Mouse (Mus musculus) neutrophil, adult 5-6 weeks (primary cell): ENCODE results near the gene Samd14. TPM values are rescaled to one million over a fixed set of nuclear protein-coding genes. Genes with fewer than 3 reads are reported as not detected.
"Not testable (repeated sequence)": the region's sequence is repeated elsewhere in the genome, so short reads cannot be mapped to it uniquely, and the experiment has no call there.

Experiments
- ATAC-seq: fragments of 151-379, 151-347 bp; 2 replicates; pipeline ENCODE4 v1.8.0; 2017; ENCODE audit warnings: mild to moderate bottlenecking, moderate TSS enrichment; ENCODE audit not compliant: insufficient number of reproducible peaks, poor library complexity, low FRiP score, severe bottlenecking; ENCODE audit errors: extremely low read depth
- total RNA-seq: library from RNA; stranded (forward); fragments of 200-1000 nt; gene quantifications from 2 replicates; pipeline ENCODE4 v1.2.3, GENCODE M21; 2017

The Samd14 gene
- total RNA-seq, 1 experiment from 2014 or later = 0.81 TPM

DNA sequence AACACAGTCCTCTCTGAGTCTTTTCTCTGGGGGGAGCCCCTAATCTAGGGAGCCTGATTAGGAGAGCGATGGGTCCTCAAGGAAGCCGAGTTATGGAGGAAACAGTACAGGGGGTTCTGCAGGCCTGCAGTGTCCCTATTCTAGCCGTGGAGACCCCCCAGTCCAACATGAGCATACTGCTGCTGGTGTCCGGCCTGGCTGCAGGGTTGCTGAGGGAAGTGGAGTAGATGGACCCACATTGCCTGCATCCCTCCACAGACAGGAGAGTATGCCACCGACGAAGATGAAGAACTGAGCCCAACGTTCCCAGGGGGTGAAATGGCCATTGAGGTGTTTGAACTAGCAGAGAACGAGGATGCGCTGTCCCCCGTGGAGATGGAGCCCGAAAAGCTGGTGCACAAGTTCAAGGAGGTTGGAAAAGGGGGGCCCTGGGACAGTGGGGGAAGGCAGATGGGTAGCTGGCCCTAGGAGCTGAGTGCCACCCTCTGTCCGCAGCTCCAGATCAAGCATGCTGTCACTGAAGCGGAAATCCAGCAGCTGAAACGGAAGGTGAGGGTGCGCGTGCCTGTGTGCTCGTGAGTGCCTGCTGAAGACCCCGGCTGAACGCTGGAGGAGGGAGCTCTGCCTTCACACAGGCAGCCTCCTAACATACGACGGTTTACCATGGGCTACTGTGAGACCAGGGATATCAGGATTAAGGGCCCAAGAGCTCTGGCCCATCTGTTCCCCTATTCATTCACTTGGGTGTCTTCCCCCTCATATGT lies 7.9 kb upstream of the Samd14 start:
- no peak for ATAC-seq

DNA sequence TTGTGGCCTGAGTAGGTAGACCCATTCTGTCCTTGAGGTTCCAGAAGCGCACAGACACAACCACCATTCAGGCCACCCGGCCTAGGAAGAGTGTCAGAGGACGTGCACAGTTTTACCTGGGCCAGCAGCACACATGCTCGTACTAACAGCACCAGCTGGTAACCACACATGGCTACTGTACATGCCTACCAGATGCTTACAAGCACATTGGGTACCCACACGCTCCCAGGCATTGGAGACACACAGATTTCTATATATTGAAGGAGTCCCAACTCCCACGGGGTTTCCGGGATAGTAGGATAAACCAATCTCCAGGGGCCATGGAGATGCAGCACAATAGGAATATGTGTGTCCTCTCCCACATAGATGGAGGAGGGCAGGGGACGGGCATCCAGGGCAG lies 7.0 kb upstream of the Samd14 start:
- ATAC-seq = no peak

DNA sequence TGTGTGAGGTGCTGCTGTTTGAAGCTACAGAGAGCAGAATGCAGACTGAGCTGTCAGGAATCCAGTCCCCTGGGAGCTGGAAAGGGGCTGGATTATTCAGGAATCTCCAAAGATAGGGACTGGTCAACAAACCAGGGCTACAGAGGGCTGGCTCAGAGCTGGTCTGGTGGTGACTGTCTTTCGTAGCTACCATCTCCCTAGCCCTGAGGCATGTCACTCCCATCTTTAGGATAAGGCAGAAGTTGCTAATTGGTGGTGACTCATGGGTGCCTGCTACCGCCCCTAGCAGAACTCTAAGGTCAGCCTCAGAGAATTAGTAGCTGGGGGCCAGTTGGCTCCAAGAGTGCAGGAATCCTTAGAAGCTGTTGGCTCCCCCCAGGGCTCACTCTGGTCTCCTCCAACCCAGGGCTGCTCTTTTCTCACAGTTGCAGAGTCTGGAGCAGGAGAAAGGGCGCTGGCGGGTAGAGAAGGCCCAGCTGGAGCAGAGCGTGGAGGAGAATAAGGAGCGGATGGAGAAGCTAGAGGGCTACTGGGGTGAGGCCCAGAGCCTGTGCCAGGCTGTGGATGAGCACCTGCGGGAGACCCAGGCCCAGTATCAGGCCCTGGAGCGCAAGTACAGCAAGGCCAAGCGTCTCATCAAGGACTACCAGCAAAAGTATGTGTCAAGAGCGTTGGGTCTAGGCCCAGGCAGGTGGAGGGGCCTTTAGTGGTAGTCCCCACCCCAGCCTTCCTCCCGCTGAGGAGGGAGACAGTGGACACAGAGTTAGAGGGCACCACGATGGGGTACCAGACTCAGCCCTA lies 5.3 kb upstream of the Samd14 start:
- ATAC-seq = no peak

DNA sequence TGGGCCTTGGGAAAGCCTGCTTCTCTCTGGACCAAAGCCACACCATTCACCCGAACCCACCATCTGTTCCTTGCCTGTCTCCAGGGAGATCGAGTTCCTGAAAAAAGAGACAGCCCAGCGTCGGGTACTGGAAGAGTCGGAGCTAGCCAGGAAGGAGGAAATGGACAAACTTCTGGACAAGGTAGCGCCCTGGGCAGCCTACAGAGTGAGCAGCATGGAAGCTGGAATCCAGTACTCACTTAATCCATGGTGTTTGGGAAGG lies 4.8 kb upstream of the Samd14 start:
- ATAC-seq = no peak

DNA sequence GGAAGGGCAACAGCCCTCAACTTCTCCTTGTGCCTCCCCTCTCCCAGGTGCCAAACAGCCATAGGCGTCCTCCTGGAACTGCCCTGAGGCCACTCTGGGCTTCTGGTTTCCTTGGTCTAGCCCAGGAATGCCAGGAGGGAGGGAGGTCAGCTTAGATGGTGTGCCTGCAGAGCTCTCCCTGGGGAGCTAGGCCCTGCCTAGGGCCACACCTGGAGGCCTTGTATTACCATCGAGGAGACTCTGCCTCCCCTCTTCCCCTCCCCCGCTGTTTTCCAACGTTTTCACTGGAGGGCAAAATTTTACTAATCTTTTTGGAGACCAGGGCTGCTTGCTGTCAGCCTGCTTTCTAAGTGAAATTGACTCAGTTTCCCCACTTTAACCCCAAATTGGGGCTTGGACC lies 3.6 kb upstream of the Samd14 start:
- ATAC-seq = no peak

DNA sequence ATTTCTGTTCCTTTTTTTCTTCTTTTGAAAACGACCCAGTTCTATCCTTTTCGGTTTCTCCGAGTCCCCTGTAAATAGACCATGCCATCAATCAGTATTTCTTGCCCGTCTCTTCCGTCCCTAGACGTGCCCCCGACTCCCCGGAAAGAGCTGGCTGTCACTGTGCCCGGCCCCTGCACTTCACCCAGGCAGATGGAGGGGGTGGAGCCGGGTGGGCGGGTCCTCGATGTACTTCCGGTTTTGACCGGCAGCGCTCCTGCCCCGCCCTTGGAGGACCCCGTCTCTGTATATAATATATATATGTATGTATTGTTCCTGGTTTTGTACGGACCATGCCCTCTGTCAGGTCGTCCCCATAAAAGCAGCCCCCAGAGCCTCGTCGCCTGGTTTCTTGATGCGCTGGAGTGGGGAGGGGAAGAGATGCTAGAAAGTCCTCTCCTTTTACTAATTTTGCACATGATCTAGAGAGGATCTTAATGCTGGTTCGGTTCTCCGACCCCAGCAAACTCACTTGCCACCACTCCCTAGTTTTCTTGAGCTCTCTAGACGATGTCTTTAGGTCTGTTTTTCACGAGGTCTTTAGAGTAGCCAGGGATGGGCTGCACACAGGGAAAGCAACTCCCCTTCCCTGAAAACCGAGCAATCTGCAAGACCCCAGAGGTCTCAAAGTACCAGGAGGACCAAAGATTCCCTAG lies 3.0 kb upstream of the Samd14 start:
- ATAC-seq = peak; percentile 51

DNA sequence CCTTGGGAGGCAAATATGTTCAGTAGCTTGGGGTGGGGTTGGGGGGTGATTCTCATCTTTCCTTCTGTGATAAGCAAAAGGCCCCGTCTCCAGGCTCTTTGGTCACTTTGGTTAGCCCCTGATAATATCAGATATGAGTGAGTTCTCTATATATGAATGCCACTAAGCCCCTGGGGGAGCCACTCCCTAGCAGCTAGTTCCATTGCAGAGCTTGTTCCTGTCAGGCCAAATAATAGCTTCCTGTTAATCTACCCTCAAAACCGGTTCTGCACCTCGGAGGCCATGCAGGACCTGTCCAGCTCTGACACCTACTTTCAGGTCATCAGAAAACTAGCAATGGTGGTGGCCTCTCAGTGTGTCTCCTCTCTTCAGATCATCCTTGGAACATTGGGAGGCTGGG lies 2.3 kb upstream of the Samd14 start:
- no peak for ATAC-seq

DNA sequence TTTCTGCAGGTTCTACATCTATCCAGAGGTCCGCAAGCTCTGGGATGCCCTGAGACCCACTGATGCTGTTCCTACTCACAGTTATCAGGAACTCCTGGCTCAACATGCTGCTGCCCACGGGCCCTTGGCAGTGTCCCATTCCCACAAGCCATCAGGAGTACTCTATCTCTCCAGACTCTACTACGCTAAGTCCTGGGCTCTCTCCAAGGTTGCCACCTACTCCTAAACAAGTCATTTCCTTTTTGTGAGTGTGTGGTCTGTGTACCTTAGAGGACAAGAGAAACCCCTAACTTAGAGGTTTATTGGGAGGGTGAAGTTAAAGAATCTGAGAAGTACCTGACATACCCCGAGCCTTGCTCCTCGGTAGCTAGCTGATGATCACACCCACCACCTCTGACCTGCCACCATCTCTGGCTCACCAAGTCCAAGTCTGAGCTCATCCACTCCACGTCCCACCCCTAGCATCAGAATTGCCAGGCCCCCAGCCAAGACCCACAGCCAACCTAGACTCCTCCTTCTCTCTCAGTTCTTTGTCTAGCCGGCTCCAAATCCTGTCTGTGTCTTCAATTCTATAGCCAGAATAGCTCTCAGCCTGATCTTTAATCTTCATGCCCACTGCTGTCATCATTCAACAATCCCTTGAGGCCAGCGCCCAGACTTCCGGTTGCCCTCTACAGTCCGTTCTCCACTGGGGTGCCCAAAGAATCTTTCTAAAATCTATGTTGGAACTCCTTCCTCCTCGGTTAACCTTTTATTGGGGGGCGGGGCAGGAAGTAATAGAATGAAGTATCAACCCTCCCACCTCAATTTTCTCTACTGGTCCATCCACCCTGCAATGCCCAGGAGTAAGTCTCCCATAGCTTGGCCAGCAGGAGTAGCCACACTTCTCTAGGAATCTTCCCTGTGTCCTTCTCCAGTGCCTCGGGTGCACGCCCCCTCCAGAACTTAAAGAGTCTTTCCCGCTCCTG lies 734 bp upstream of the Samd14 start:
- ATAC-seq = no peak

DNA sequence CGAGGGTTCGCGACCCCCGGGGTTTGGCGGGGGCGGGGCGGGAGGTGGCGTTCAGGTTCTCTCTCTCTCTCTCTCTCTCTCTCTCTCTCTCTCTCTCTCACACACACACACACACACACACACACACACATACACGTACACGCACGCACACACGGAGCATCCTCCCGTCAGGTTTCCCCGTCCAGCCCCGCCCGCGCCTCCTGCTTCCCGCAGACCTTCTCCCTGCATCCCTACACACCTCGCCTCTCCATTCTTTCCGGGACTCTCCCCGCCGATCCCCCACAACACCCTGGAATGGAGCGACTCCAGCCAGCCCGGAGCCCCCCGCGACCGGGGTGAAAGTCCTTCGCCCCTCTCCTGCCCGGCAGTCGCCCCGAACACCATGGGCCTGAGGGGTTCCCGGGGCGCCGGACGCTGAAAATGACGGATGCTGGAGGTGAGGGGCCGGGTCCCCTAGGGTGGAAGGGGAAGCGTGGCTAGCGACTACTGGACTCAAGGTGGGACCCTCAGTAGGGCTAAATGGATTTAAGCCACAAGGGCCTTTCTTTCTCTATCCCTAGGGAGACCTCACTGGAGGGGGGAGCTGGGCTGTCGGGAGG lies 561 bp downstream of the Samd14 start:
- no peak for ATAC-seq

DNA sequence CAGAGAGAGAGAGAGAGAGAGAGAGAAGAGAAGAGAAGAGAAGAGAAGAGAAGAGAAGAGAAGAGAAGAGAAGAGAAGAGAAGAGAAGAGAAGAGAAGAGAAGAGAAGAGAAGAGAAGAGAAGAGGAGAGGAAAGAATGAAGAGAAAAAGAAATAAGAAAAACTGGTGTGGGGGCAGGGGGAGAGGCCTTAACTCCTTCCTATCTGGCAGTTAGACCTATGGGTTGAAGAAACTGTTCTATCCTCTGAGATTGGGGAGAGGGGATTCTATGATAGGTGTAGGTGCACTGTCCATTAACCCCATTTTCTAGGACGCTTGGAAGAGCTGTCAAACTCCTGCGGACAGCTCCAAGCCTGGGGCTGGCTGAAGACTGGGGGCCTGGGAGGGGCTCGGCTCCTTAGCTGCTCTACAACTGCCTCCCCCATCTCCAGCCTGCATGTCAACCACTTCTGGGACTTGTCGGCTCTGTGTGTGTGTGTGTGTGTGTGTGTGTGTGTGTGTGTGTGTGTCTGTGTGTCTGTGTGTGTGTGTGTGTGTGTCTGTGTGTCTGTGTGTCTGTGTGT lies 1.2 kb downstream of the Samd14 start:
- not testable (repeated sequence) for ATAC-seq

DNA sequence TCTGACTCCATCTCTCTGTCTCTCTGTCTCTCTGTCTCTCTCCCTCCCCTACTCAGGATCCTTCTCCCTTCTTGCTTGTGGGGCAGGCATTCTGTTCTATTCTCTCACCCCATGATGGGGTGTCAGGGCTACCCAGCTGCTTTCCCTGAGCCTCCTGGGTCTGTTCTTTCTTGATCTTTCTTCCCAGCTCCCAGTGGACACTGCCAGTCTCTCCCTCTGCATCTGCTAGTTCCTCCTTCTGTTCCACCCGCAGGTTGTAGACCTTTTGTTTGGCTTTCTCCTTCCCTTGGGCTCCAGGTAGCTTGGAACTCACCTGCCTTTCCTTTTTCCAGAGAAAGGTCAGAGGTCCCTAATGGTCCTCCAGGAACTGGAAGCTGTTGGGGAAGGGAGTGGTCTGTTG lies 1.7 kb downstream of the Samd14 start:
- no peak for ATAC-seq

DNA sequence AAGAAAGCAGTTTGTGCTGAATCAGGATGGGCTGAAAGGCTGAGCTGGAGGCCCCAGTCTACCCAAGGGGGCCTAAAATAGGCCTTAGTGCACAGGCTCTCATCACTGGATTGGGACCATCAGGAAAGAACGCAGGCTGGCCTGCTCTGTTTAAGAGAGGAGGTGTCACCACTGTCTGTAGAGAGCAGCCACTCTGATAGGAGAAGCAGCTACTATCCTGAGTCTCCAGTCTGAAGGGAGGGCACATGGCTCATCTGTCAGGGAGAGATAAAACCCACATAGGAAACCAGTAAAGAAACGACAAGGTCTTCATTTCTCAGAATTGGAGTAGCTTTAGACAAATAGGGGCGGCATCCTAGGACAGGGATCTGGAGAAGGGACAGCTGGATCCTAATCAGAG lies 2.4 kb downstream of the Samd14 start:
- ATAC-seq = no peak

DNA sequence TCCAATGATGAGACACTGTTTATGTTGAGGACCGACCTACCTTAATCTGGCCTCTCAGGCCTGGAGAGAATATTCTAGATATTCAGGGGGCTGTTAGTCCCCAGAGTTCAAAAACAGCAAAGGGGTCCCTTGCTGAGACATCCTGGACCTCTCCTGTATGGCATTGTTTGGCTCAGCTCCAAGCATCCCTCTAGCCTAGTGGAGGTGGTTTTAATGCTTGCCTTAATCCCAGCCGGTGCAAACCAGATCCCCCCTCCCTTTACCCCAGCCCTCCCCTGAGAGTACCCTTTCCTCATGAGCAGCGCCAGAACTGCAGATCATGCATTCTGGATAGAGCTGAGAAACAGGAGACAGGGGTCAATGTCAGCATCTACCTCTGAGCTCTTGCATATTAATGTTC lies 2.8 kb downstream of the Samd14 start:
- no peak for ATAC-seq

DNA sequence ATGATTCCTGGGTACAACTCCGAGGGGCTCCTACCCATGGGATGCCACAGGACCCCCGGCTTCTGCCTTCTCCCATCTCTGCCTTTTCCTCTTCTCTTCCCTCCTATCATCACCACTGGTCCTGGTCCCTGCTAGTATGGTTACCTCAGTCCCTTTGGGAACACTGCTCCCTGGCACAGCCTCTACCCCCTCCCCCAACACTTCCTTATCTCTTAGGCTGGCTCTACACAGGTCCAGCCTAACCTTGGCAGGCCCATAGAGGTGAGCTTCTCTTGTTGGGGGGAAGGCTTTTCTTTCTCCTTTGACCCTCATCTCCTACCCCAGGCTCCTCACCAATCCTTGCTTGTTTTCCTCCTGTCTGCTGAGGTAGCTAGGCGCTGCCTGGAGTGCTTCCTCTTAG lies 5.8 kb downstream of the Samd14 start:
- no peak for ATAC-seq

DNA sequence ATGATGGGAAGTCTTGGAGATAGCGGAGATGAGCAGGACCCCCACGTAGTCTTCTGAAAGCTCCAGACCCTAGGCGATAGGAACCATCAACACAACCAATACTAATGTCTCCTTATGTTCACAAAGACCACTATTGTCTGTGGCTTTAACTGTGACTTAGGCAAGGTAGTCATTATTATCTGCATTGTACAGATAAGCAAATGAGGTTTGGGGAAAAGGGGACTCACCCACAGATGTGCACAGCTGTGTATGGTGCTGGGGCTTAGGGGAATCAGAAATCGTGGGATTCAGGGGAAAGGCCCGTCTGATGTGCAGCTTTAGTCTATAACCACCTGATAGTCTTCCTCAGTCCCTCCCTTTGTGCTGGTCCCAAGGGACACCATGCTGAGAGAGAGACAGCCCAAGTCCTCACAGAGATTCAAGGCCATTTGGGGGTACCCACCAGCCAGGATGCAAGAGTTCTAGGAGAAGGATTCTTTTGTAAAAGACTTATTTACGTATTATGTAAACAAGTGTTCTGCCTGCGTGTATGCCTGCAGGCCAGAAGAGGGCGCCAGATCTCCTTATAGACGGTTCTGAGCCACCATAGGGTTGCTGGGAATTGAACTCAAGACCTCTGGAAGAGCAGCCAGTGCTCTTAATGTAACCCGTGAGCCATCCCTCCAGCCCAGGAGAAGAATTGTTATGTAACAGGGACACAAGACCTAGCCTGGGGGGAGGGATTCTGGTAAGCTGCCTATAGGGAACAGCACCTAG lies 12.7 kb downstream of the Samd14 start:
- no peak for ATAC-seq

DNA sequence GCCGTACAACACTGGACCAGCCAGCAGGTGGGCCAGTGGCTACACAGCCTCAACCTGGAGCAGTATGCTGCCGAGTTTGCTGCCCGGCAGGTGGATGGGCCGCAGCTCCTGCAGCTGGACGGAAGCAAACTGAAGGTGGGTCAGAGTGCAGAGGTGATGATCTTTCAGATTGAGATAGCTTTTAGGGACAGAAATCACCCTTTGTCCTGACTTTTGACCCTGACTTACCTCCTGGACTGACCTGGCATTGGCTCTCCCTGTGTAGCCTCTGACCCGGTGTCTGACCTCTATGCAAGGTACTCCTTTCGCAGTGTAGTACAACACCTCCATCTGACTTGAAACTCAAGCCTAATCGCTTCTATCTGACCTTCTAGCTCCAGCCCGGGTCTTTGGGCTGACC lies 13.8 kb downstream of the Samd14 start:
- no peak for ATAC-seq

DNA sequence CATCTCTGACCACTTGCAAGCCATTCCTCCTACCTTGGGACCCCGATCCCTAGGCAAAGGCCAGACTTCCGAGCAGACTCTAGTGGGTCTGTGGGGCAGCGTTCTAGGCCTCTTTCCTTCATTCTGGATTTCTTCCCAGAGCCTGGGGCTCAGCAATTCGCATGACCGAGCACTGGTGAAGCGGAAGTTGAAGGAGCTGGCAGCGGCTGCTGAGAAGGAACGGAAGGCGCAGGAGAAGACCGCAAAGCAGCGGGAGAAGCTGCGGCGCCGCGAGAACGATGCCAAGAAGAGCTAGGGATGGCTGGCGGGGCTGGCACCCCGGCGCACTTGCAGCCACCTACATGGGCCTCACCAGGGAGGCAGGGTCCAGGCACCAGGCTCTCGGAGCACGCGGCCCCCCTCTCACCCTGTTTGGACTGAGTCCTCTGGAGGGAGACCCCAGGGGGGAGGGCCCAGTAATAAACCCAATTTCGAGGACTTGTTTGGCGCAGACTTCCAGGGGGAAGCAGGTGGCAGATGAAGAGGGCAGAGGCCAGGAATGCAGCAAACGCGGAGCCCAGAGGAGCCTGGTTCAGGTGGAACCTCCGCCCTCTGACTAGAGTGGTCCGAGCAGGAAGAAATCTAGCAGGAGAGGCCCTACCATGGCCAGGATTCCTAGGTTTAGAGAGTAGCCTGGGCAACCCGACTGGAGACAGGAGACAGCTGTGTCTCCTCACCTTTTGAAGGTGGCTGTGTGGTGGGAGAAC lies 14.9 kb downstream of the Samd14 start:
- ATAC-seq = no peak
